Mouse (Mus musculus) left cerebral cortex, postnatal 14 days (tissue): Measurements from ENCODE around the gene Atp6v0d1. TPM values are rescaled to one million over a fixed set of nuclear protein-coding genes. Genes with fewer than 3 reads are reported as not detected.

Source experiments
- DNase-seq, 2 experiments: peaks; one replicate each; pipeline ENCODE4 v3.0.0; 2021 to 2022; ENCODE audit warnings: low spot score in 2 of 2, mixed read lengths in 1 of 2
- intact Hi-C: fragments of 180-260 bp; cut with DNase I; formaldehyde crosslinking; loops from one replicate; pipeline ENCODE4 v1.15.1; 2025
- microRNA-seq, 2 experiments: library from miRNA; unstranded; fragments of <30 nt; microRNA quantifications; one replicate each; pipeline ENCODE4 v1.2.0; 2022
- total RNA-seq, 2 experiments: library from RNA; stranded (reverse); gene quantifications; 2 replicates each; pipeline ENCODE4 v1.2.3; 2021

Atp6v0d1 gene
- total RNA-seq, 2 experiments from 2014 or later: 347 to 370 TPM

DNA sequence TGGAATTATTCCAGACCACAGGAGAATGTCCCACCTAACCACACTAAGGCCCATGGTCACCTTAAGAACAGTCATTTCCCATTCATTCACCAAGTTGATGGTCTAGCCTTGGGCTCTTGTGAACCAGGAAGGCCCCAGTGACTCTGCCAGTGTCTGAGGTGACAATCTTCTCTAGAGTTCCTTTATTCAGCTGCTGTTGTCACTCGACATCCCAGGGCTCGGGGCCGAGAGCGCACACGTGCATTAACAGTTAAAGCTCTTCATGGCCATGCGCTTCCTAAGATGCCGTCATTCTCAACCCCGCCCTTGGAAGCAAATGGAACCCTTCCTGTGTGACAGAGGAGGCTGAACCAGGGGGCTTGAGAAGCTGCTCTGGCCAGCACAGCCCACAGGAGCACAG is 83.7 kb downstream of the Atp6v0d1 start:
- intact Hi-C loops: no loop called here
- DNase-seq: no peak

GRCm38 (mm10) chr8:105481453-105481852 is 84.4 kb downstream of the Atp6v0d1 start:
- intact Hi-C loops: no loop called here
- DNase-seq: no peak

GRCm38 (mm10) chr8:105481013-105481412 is 84.8 kb downstream of the Atp6v0d1 start:
- intact Hi-C loops: no loop called here
- DNase-seq: no peak

- no peak for DNase-seq
- intact Hi-C loops: no loop called here
These were observed 88.1 kb downstream of the Atp6v0d1 start for GRCm38 (mm10) chr8:105477792-105478191.

GRCm38 (mm10) chr8:105476628-105477413 is 89.0 kb downstream of the Atp6v0d1 start:
- peak in 1 of 2 experiments; percentile 41 for DNase-seq
- intact Hi-C loops: no loop called here

- DNase-seq: no peak
- intact Hi-C loops: no loop called here
These were observed 89.7 kb downstream of the Atp6v0d1 start for GRCm38 (mm10) chr8:105476161-105476560.

DNA sequence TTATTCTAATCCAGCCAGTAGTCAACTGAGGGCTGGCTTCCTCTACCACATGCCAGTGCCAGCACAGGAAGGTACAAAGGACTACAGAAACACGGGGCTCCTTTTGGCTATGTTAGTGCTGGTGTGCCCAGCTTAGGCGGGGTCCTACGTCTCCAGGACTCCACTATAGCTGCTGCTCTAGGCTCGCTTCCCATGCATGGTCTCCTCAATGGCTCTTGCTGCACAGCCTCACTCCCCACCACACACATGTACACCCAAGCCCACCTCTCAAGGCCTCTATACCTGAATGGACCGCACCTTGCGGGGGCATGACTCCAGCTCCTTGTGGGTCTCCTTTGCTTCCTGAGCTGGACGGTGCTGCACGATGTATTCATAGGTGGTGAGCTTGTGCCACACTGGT is 90.1 kb downstream of the Atp6v0d1 start:
- no peak for DNase-seq
- intact Hi-C loops: no loop called here

DNA sequence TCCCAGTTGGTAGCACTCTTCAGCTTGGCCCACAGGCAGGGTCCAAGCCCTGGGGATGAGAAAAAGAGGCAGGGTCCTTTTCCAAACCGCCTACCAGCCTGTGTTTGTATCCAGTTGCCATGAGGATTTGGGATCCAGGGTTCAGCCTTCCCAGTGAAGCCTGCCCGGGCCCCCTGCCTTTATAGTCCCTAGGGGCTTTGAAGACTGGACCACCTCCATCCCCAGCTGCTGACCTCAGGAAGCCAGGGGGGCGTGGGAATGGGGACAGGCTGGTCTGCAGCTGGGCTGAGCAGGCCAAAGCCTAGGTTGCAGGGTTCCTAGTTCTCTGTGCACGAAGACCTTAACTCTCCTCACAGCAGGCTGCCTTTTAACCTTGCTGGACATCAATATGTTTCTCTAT is 90.6 kb downstream of the Atp6v0d1 start:
- DNase-seq: no peak

GRCm38 (mm10) chr8:105474680-105475079 is 91.2 kb downstream of the Atp6v0d1 start:
- DNase-seq: no peak
- intact Hi-C loops: no loop called here

More for the DNA sequence above, 90.6 kb downstream of the Atp6v0d1 start:
- intact Hi-C loops: no loop called here

Small RNA genes lying within 50 kb of the gene (microRNA-seq; reads per million reads assigned to microRNA genes)
- 1.3 reads per million in 2 experiments for gene Mir1966

Other genes starting within 250 kb of the Atp6v0d1 start
- gene Lrrc29, start 239.8 kb downstream of the Atp6v0d1 start, total RNA-seq: 1 to 10 TPM; 5.1 to 6.9 TPM
- gene Tmem208, start 239.7 kb downstream of the Atp6v0d1 start, total RNA-seq: 10 to 100 TPM; 42.2 to 43.1 TPM
- 1 to 10 TPM; 2.8 to 2.9 TPM for gene Fhod1, start 218.1 kb downstream of the Atp6v0d1 start, total RNA-seq
- gene Slc9a5, start 217.2 kb downstream of the Atp6v0d1 start, total RNA-seq: 10 to 100 TPM; 25.0 to 35.1 TPM
- gene Plekhg4, start 192.8 kb downstream of the Atp6v0d1 start, total RNA-seq: 1 to 10 TPM; 1.7 to 4.9 TPM
- gene Kctd19, start 152.5 kb downstream of the Atp6v0d1 start, total RNA-seq: not detected
- under 1 TPM in 1 of 2 experiments, not detected in 1; 0.40 TPM for gene Lrrc36, start 152.5 kb downstream of the Atp6v0d1 start, total RNA-seq
- 10 to 100 TPM; 41.2 to 49.7 TPM for gene Tppp3, start 94.5 kb downstream of the Atp6v0d1 start, total RNA-seq
- 10 to 100 TPM; 26.8 to 27.5 TPM for gene Zdhhc1, start 69.1 kb downstream of the Atp6v0d1 start, total RNA-seq
- not detected for gene Hsd11b2, start 47.3 kb downstream of the Atp6v0d1 start, total RNA-seq
- 10 to 100 TPM; 81.0 to 81.3 TPM for gene Ripor1, start 39.2 kb upstream of the Atp6v0d1 start, total RNA-seq
- 10 to 100 TPM; 57.5 to 58.9 TPM for gene Ctcf, start 70.5 kb upstream of the Atp6v0d1 start, total RNA-seq
- under 1 TPM in 1 of 2 experiments, not detected in 1; 0.51 TPM for gene Agrp, start 71.3 kb upstream of the Atp6v0d1 start, total RNA-seq
- 10 to 100 TPM; 55.4 to 56.2 TPM for gene Carmil2, start 120.2 kb upstream of the Atp6v0d1 start, total RNA-seq
- gene Acd, start 135.1 kb upstream of the Atp6v0d1 start, total RNA-seq: 10 to 100 TPM; 46.1 to 47.9 TPM
- gene Pard6a, start 135.1 kb upstream of the Atp6v0d1 start, total RNA-seq: 10 to 100 TPM; 45.6 to 49.5 TPM
- gene 4933405L10Rik, start 141.6 kb upstream of the Atp6v0d1 start, total RNA-seq: under 1 TPM in 1 of 2 experiments, not detected in 1; 0.78 TPM
- gene Enkd1, start 142.2 kb upstream of the Atp6v0d1 start, total RNA-seq: 10 to 100 TPM in 1 of 2 experiments, 1 to 10 TPM in 1; 10.0 to 12.3 TPM
- 10 to 100 TPM; 20.6 to 20.9 TPM for gene Gfod2, start 192.6 kb upstream of the Atp6v0d1 start, total RNA-seq